Mouse (Mus musculus): Measurements from ENCODE around the gene Pdlim4. TPM values are rescaled to one million over a fixed set of nuclear protein-coding genes. Genes with fewer than 3 reads are reported as not detected.
A peak's percentile ranks its signal among the peaks of the same experiment; 100 is the strongest.
"Not testable (repeated sequence)": the region's sequence is repeated elsewhere in the genome, so short reads cannot be mapped to it uniquely, and the experiment has no call there.

The Pdlim4 gene
- total RNA-seq, 2 experiments from 2014 or later: 10.7 to 11.4 TPM

DNA sequence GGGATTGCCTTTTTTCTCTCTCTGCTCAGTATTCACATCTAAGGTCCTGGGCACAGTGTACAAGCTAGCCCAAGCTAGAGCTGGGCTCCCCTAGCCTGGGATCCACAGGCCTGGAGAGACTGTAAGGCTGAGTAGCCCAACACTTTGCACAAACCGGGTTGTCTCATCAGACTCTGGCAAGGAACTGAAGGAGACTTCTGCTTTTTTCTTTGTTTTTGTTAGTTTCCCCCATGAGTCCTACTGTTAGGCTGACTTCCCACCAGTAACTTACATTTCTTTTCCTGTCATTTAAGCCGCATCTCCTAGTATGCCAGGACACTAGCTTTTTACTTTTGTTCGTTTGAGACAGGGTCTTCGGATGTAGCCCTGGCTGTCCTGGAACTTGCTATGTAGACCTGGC, 39.8 kb downstream of the Pdlim4 start:
- DNase-seq (ENCODE audit: extremely low spot score in 1 of 2, low spot score in 2 of 2): no peak
- intact Hi-C loops (cut with DNase I): no loop called here

DNA sequence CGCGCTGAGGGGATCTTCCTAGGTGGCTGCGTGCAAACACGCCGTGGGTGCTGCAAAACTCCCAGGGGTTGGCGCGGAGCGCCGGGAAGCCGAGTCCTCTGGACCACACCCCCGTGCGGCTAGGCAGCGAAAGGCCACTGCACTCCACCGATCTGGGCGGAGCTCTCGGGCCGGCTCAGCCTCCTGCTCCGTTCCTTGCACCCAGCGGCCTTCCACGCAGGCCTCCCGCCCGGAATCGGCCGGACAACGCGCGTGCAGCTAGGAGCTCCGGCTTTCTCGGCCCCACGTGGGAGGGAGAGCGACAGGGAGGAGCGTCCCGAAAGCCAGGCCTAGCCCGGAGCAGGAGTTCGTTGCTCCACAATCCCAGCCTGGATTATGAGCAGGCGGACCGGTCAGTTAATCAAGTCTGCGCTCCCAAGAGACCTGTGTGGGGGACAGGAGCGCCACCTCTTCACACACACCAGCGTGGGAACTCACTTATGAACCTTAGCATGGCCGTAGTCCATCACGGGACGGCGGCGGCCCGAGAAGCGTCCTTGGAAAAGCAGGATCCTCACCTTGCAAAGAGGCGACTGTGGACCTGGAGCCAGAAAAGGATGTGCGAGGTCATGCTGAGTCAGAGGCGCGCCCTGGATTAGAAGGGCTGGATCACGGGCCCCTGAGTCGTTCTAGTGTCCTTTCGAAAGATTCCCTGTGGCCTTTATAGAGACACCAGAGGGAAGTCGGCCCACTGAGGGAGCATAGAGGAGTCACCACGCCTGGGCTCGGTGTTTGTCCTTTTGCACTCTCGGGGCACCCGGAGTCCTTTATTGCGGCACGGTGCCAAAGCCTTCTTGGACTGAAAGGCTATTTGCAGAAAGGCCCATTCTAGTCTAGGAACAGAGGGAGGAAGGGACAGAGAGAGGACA, 40.5 kb downstream of the Pdlim4 start, which contains the start of gene Slc22a4:
Slc22a4 (minus strand) TSS at position 47 of the 908 bp plus-strand sequence.
- intact Hi-C loops (cut with DNase I): no loop called here

DNA sequence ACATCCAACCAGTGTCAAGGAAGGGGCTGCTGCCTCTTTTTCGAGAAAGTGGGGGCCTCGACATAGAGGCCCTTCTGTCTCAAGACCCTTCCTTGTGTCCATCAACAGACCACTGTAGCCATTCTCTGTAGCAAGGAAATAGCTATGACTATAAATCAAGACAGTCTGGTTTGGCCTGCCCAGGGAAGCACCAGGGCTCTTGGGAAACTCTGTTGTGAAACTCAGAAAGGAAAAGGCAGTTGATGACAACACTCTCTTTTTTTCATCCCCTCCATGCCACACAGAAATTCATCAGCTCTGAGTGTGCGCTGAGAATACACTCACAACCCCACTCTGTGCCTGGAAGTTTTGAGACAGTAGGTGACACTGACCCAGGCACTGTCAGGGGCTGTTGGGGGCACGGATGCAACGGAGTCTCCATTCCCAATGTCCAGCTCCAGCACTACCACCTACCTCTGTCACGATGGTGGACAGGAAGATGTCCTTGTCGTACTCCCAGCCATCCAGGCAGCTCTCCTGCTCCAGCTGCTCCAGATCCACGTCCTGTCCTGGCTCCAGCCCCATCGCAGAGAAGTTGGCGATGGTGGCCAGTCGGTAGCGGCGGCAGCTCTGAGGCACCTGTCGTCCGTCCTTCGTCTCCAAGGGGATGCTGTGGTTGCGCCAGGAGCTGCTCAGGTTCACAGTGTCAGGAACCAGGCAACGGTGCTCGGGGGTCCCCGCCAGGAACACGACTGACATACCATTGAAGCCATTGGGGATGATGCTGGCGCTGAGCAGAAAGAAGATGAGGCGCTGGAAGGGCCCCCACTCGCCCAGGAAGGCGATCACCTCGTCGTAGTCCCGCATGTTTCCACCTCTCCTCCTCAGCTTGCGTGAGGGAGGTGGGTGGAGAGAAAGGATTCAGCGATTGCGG, 41.4 kb downstream of the Pdlim4 start:
- intact Hi-C loops (cut with DNase I): no loop called here
- no peak for DNase-seq (ENCODE audit: extremely low spot score in 1 of 2, low spot score in 2 of 2)

More for the DNA sequence above, 40.5 kb downstream of the Pdlim4 start, which contains the start of gene Slc22a4:
- DNase-seq (ENCODE audit: extremely low spot score in 1 of 2, low spot score in 2 of 2): peak; percentile 32 to 86

DNA sequence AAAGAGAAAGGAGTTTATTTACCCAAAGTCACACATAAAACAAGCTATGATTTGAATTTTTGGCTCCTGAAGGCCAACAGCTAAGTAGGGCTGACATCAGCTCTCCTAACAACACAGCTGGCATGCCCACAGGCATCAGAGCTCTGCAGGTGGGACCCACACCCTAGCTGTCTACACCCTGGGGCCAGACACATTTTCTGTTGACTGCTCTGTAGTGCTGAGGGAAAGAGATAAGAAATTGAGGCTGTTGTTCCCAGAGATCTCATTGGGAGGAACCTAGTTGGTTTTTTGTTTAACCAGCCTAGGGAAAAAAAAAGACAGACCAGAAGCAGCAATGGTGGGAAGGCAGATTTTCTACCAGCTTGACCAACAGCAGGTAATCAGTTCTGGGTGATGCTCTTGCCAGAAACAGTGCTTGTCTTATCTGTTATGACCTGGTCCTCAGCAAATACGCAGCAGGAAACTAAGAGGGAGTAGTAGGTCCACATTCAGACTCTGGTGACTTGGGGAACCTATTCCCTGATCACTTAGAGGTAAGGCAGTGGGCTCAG, 42.2 kb downstream of the Pdlim4 start:
- DNase-seq (ENCODE audit: extremely low spot score in 1 of 2, low spot score in 2 of 2): no peak
- intact Hi-C loops (cut with DNase I): no loop called here

DNA sequence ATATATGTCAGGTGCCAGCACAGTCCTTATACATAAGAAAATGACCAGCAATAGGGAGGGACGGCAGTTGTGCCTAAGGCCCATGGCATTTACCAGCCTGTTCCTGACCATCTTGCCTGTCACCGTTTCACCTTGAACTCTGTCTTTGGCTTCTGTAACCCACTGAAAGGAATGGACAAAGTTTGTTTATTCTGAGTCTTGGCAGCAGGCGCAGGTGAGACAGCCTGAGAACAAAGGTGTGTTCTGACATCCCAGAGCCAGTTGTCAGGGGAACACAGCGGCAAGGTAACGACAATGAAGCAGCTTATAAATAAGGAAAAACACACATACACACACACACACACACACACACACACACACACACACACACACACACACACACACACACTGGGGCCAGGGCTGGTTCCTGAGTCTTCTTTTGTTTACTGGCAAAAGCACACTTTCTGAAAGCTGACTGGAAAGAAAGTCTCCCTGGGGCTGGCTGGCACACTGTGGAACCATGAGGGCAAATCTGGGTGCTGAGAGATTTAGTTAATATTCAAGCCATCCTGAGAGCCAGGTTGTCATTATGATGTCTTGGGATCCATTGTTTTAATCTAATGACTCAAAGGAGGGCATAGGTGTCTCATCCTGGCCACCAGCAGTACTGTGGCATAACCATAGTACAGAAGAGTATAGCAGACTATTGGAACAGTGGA, 47.3 kb downstream of the Pdlim4 start:
- DNase-seq (ENCODE audit: extremely low spot score in 1 of 2, low spot score in 2 of 2): no peak
- intact Hi-C loops (cut with DNase I): no loop called here

DNA sequence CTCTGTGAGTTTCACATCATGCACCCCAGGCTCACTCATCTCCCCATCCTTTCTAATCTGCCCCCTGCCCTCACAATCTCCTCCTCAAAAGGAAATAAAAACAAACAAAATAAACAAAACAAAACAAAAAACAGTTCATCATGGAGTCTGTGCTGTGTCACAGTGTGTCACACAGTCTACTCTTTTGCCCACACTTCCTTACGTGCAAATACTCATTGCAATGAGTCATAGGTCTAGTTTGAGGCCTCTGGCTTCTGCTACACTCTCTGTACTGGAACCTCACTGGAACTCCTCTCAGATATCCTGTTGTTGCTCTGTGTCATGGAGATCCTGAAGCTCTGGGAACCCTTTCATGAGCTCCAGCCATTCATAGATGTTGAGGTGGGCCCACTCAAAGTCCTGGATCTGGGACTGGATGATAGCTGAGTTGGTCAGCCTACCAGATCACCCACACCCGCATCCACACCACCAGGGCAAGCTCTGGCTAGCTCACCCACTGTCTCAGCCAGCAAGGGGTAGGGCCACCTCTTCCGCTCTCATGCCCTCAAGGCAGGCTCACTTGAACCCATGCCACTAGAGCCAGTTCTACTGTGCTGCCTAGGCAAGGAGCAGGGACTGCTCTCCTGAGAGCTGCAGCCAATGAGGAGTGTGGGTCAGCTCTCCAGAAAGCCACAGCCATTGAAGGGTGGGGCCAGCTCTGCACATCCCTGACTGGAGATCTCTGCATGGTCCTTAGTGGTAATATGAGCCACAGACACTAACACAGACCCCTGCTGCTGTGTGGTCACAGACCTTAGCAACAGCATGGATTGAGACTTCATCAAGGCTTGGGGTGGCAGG, 49.7 kb downstream of the Pdlim4 start:
- no peak for DNase-seq (ENCODE audit: extremely low spot score in 1 of 2, low spot score in 2 of 2)
- intact Hi-C loops (cut with DNase I): no loop called here

DNA sequence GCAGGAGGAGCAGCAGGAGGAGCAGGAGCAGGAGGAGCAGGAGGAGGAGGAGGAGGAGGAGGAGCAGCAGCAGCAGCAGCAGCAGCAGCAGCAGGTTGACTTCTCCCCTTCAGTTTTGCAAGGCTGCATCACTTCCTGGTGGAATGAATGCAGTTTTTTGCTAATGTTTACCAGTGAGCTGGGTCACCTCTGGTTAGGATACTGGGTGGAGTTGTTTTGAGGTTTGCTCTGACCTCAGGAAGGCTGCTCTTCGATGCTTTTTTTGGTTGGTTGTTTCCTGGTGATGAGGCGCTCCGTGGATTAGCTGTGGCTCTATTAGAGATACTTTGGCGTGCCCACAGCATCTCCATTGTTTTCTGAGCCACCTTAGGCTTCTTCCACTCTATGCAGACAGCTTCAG, 51.2 kb downstream of the Pdlim4 start:
- intact Hi-C loops (cut with DNase I): no loop called here
- DNase-seq (ENCODE audit: extremely low spot score in 1 of 2, low spot score in 2 of 2): no peak

DNA sequence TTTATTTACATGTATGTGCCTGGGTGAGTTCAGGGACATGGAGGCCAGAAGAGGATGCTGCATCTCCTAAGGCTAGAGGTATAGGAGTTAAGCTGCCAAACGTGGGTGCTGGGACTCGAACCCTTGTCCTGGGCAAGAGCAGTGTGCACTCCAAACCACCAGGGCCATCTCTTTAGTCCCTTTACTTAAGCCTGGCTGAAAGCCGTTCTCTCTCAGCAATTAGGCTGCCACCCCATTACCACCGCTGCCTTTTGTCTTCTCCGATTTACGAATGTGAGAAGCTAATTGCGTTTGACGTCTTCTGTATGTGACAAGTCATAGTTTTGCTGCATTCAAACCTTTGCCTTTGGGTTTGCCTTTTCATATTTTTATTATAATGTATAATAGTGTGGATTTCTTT, 52.8 kb downstream of the Pdlim4 start:
- DNase-seq (ENCODE audit: extremely low spot score in 1 of 2, low spot score in 2 of 2): no peak
- intact Hi-C loops (cut with DNase I): no loop called here

DNA sequence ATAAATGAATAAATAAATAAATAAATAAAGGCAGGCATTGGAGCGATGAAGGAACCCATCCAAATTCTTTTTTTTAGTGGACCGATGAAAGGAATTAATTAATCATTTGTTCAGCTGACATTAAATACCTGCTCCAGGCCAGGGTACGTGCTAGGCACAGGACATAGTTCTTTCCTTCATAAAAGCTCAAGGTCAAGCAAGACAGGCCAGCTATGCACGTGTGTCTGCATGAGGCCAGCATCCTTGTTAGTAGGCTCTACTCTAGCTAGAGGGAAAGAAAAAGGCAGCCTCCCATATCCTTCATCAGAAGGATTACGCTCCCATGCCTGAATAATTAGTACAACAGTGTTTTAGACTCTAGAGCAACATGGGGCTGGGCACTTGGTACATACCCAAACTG, 55.9 kb downstream of the Pdlim4 start:
- no peak for DNase-seq (ENCODE audit: extremely low spot score in 1 of 2, low spot score in 2 of 2)
- intact Hi-C loops (cut with DNase I): no loop called here

DNA sequence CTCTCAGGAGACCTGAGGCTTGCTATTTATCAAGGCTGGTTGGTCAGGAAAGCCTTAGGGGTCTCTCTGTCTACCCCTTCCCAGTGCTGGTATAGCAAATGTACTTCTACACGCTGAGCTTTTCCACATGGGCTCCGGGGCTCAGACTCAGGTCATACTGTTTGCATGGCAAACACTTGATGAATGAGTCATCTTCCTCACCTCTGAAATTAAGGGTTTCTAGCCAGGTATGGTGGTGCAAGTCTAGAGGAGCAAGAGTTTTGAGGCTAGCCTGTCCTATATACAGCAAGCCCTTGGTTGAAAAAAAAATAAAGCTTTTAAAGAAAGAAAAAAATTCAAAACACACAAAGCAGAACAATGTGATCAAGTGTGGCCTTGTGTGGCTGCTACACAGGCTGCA, 57.6 kb downstream of the Pdlim4 start:
- no peak for DNase-seq (ENCODE audit: extremely low spot score in 1 of 2, low spot score in 2 of 2)
- intact Hi-C loops (cut with DNase I): no loop called here

DNA sequence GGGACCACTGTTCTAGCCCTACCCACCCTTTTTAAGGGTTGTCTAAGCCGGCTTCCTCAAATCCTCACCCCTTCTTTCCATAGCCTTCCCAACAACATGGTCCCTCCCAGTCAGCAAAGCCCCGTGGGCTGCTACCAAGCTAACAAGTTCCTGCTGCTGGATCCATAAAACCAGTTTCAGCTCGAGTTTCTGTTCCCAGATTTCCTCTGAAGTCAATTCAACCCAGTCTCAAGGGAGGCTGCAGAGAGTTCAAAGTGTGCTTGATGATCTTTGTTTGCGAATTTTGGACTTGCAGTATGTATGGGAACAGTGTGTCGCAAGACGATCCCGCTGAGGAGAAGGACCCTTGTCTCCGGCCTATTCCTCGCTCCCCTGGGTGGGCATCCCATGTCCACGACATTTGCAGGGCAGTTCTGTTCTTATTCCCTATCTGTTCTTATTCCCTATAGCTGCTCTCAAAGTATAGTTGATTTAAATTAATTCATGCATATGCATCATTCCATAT, 60.3 kb downstream of the Pdlim4 start:
- intact Hi-C loops (cut with DNase I): no loop called here
- no peak for DNase-seq (ENCODE audit: extremely low spot score in 1 of 2, low spot score in 2 of 2)

DNA sequence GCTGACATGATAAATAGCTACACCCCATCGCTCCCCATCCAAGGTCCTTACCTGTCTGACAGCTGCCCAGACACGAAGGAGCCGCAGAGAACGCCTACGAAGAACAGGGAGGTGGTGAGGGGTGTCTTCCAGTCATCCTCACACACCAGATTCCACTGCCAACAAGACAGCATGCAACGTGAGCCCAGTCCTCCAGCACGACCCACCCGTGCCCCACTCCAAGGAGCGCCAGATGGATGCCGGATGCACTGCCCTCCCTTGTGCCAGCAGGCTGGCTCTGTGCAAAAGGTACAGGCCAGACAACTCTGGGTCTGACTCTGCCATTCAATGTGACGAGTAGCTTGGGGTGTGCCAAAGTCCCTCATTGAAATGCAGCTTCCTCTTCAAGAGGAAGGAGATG, 61.1 kb downstream of the Pdlim4 start:
- DNase-seq (ENCODE audit: extremely low spot score in 1 of 2, low spot score in 2 of 2): no peak
- intact Hi-C loops (cut with DNase I): no loop called here

DNA sequence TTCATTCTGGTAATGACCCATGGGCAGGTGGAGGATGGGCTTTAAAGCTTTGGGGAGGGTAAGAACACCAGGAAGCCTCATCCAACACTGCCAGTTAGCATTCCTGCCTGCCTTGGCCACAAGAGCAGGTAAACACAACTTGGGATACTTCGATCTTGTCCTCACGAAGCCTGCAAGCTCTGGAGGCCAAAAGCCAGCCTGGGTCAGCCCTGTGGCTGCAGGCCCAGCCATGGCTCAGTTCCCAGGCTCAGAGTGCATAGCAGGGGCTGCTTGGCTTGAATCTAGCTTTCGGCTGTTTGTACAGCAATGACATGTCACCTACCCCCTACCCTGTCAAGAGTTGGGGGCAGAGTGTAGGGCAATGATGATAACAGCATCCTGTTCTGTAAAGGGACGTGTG, 61.9 kb downstream of the Pdlim4 start:
- intact Hi-C loops (cut with DNase I): no loop called here
- peak in 1 of 2 experiments; percentile 63 for DNase-seq (ENCODE audit: extremely low spot score in 1 of 2, low spot score in 2 of 2)

DNA sequence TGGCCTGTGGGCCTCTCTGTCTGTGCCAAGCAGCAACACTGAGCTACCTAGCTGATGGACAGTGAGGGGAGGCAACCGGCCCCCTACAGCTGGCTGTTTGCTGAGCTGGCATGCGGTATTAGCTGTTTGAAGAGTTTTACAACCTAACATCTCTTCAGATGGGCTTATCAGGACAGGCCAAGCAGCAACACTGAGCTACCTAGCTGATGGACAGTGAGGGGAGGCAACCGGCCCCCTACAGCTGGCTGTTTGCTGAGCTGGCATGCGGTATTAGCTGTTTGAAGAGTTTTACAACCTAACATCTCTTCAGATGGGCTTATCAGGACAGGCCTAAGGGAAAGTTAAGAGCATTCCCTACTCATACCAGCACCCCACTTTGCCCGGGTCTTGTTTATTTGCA, 62.5 kb downstream of the Pdlim4 start:
- intact Hi-C loops (cut with DNase I): not testable (repeated sequence)

More for the DNA sequence above, 62.5 kb downstream of the Pdlim4 start:
- DNase-seq (ENCODE audit: extremely low spot score in 1 of 2, low spot score in 2 of 2): not testable (repeated sequence)

Measured in left cerebral cortex, postnatal 10 days (tissue).